8 mouse cellular contexts compared by ENCODE assay signal in genomic region chr6:59208685-59209298, GRCm38 (mm10). TPM values are rescaled to one million over a fixed set of nuclear protein-coding genes. Genes with fewer than 3 reads are reported as not detected.
DNase-seq lines count a peak whose midpoint lies in the region; ATAC-seq lines count a peak whose summit lies in the region.

Gene Tigd2, plus strand, starts transcription at chr6:59208870.

- H3K27ac ChIP-seq in hindbrain, embryonic 11.5 days (ENCODE audit: low read depth, low read length) = peak within 1 kb of the TSS; percentile 51

- under 1% methylated on average over 53 of the region's 62 CpGs for WGBS in hindbrain, embryonic 11.5 days

- H3K36me3 ChIP-seq in hindbrain, embryonic 11.5 days (ENCODE audit: control insufficient read depth, insufficient read depth, low read length) = no peaks in the 10 kb centered on the region

- no peaks in the 10 kb centered on the region for H3K27me3 ChIP-seq in hindbrain, embryonic 11.5 days (ENCODE audit: control insufficient read depth, insufficient read depth, low read length)

- 0 out of 2 replicates have a peak, but pooled peaks cover 2% of the 10 kb centered on the region for H3K4me1 ChIP-seq in hindbrain, embryonic 11.5 days (replicated peaks; ENCODE audit: control insufficient read depth, insufficient read depth, low read length)

- peak within 1 kb of the TSS; percentile 59 for H3K4me3 ChIP-seq in hindbrain, embryonic 11.5 days (ENCODE audit: low read depth, low read length)

- peak within 1 kb of the TSS; percentile 77 for H3K9ac ChIP-seq in hindbrain, embryonic 11.5 days (ENCODE audit: low read depth, low read length)

- ATAC-seq in frontal cortex, adult (ENCODE audit: low TSS enrichment) = peak; percentile 96
- peak; percentile 97 for ATAC-seq in hindbrain, embryonic 11.5 days (ENCODE audit: low FRiP score)

- H3K4me2 ChIP-seq in hindbrain, embryonic 11.5 days (replicated peaks; ENCODE audit: low read depth, low read length) = peak within 1 kb of the TSS; percentile 46

- peak; percentile 40 for DNase-seq in MEL-GATA-1-ER (ENCODE audit: extremely low read depth, low read depth)
- DNase-seq in cerebellum, adult 8-10 months = peak; percentile 93
- peak; percentile 95 for DNase-seq in hindbrain, embryonic 11.5 days (ENCODE audit: low spot score)
- peak; percentile 93 to 96 for DNase-seq in layer of hippocampus, postnatal 10 days (ENCODE audit: low spot score in 2 of 2)
- peak; percentile 94 for DNase-seq in lung, postnatal 10 days
- peak; percentile 94 for DNase-seq in ovary, postnatal 36 days (ENCODE audit: low spot score)
- peak; percentile 93 for DNase-seq in thymus, postnatal 25 days

- H3K9me3 ChIP-seq in hindbrain, embryonic 11.5 days (ENCODE audit: control insufficient read depth, low read length) = no peaks in the 10 kb centered on the region

RNA-seq across cellular contexts. Expression of gene Tigd2, which starts in this region (rescaled TPM):
- polyA plus RNA-seq in hindbrain, embryonic 11.5 days (2014; fragmentation: Nextera tagmentation; extraction: Ambion mirVana) = 10.2 and 13.2 TPM in 2 replicates
- total RNA-seq in layer of hippocampus, postnatal 10 days (2021) = 10 to 100 TPM; 12.4 to 13.1 TPM

Comparison
In these comparisons a context has a peak if more than half of its experiments do, and no peak if none do; other contexts are left out.
1. Peak in every context shown above with its lines: DNase-seq, ATAC-seq, H3K4me3 ChIP-seq and H3K27ac ChIP-seq.
2. DNase-seq: peak in every context shown above with its lines; median percentile 95 in hindbrain, embryonic 11.5 days; 94 in layer of hippocampus, postnatal 10 days; 94 in lung, postnatal 10 days; 94 in ovary, postnatal 36 days; 93 in cerebellum, adult 8-10 months; 93 in thymus, postnatal 25 days; 40 in MEL-GATA-1-ER.